Mouse (Mus musculus) macrophage (primary cell): ENCODE results near the gene Mettl7a1. TPM values are rescaled to one million over a fixed set of nuclear protein-coding genes. Genes with fewer than 3 reads are reported as not detected.
A peak's percentile ranks its signal among the peaks of the same experiment; 100 is the strongest.
"Not testable (repeated sequence)": the region's sequence is repeated elsewhere in the genome, so short reads cannot be mapped to it uniquely, and the experiment has no call there.

Experiments used
- H3K27ac ChIP-seq: fragments of 350-480 bp; formaldehyde crosslinking; 2 replicates; pipeline ENCODE4 v1.9.0; 2021
- H3K36me3 ChIP-seq: fragments of 350-480 bp; formaldehyde crosslinking; 2 replicates; pipeline ENCODE4 v1.9.0; 2021; ENCODE audit errors: inconsistent target
- H3K4me3 ChIP-seq: fragments of 350-480 bp; formaldehyde crosslinking; 2 replicates; pipeline ENCODE4 v1.9.0; 2021; ENCODE audit errors: inconsistent target
- H3K79me2 ChIP-seq: fragments of 350-480 bp; formaldehyde crosslinking; 2 replicates; pipeline ENCODE4 v1.9.0; 2021; ENCODE audit errors: inconsistent target
- WGBS: methylation state at CpG from one replicate; pipeline ENCODE4 v1.1.7; 2026; ENCODE audit warnings: inconsistent platforms; ENCODE audit not compliant: missing documents; 5-methylcytosine and 5-hydroxymethylcytosine counted together
- polyA plus RNA-seq: library from polyadenylated mRNA; stranded (reverse); fragments of 250-400 nt; gene quantifications from 3 replicates; pipeline ENCODE4 v1.2.4, GENCODE M21; 2018; ENCODE audit warnings: inconsistent platforms

The Mettl7a1 gene
- polyA plus RNA-seq, 1 experiment from 2014 or later, result 43.2 TPM

- 98% methylated on average over 4 of the region's 4 CpGs for WGBS
- H3K79me2 ChIP-seq, result no peaks in the 10 kb centered on the region
- H3K27ac ChIP-seq, result no peak overlapping the region
- no peaks in the 10 kb centered on the region for H3K36me3 ChIP-seq
- no peak overlapping the region for H3K4me3 ChIP-seq
These were observed 27.5 kb upstream of the Mettl7a1 start for GRCm38 (mm10) chr15:100276403-100276802.

DNA sequence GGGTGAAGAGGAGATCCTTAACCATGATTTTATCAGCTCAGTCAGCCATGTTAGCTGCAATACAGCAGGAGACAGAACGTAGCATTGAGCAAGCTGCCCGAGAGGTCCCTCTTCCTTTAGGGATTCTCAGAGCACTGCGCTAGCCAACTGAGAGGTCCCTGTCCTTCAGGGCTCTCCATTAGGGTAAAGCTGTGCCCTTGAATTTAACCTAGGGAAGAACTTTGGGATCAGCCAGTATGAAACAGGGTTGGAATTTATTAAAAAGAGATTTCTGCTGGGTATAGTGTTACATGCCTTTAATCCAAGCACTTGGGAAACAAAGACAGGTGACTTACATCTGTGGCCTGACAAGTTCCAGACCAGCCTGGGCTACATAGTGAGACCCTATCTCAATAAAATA is 26.4 kb upstream of the Mettl7a1 start:
- Histone ChIP-seq H3K27ac (no peak overlapping the region), H3K79me2 (no peaks in the 10 kb centered on the region), H3K4me3 (no peak overlapping the region), H3K36me3 (no peaks in the 10 kb centered on the region)
- WGBS, result 98% methylated on average over 3 of the region's 3 CpGs

- WGBS, result 95% methylated on average over 20 of the region's 20 CpGs
- Histone ChIP-seq H3K4me3 (no peak within 1 kb of the TSS), H3K79me2 (no peaks in the 10 kb centered on the region), H3K36me3 (no peaks in the 10 kb centered on the region), H3K27ac (no peak within 1 kb of the TSS)
These were observed 23.3 kb upstream of the Mettl7a1 start, which contains the start of gene Tmprss12 for GRCm38 (mm10) chr15:100280626-100281025. TSS of gene Tmprss12 (plus strand) at chr15:100280837.

GRCm38 (mm10) chr15:100288980-100289379 is 15.0 kb upstream of the Mettl7a1 start:
- no peaks in the 10 kb centered on the region for H3K79me2 ChIP-seq
- no peak overlapping the region for H3K27ac ChIP-seq
- WGBS, result 96% methylated on average over 6 of the region's 6 CpGs
- H3K36me3 ChIP-seq, result no peaks in the 10 kb centered on the region
- H3K4me3 ChIP-seq, result no peak overlapping the region

DNA sequence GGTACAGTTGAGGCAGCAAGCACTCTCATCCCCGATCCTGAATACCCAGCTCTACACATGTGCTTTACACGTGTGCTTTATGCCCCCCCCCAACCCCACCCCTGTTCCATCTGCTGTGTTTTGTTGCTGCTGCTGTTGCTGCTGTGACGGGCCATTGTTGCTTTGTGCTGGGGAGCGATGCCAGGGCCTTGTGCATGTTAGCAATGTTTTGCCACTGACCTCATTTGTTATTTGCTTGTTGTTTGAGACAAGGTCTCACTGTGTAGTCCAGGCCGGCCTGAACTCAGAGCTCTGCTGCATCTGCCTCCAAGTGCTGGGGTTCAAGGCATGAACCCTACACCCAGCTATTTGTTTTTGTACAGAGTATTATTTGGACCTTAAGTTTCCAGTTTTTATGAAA is 13.1 kb upstream of the Mettl7a1 start:
- H3K36me3 ChIP-seq, result no peaks in the 10 kb centered on the region
- no peak overlapping the region for H3K4me3 ChIP-seq
- no peak overlapping the region for H3K27ac ChIP-seq
- 87% methylated on average over 5 of the region's 5 CpGs for WGBS
- no peaks in the 10 kb centered on the region for H3K79me2 ChIP-seq

- Histone ChIP-seq H3K79me2 (no peaks in the 10 kb centered on the region), H3K4me3 (no peak overlapping the region), H3K27ac (no peak overlapping the region), H3K36me3 (no peaks in the 10 kb centered on the region)
- 83% methylated on average over 7 of the region's 7 CpGs for WGBS
These were observed 11.6 kb upstream of the Mettl7a1 start for GRCm38 (mm10) chr15:100292326-100292725.

DNA sequence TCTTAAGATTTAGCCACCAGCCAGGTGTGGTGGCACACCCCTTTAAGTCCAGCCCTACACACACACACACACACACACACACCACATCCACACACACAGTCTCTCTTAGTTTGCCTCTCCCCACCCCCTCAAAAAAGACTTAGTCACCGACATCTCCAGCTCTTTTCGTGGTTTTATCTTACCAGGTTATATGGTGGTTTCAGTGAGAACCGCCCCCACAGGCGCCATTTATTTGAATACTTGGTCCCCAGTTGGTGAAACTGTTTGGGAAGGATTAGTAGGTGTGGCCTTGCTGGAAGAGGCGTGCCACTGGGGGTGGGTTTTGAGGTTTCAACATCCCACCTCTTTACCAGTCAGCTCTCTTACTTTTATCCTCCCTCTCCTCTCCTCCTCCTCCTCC is 6.1 kb upstream of the Mettl7a1 start:
- H3K4me3 ChIP-seq, result no peak overlapping the region
- no peaks in the 10 kb centered on the region for H3K79me2 ChIP-seq
- no peaks in the 10 kb centered on the region for H3K36me3 ChIP-seq
- no peak overlapping the region for H3K27ac ChIP-seq
- WGBS, result 90% methylated on average over 5 of the region's 5 CpGs

DNA sequence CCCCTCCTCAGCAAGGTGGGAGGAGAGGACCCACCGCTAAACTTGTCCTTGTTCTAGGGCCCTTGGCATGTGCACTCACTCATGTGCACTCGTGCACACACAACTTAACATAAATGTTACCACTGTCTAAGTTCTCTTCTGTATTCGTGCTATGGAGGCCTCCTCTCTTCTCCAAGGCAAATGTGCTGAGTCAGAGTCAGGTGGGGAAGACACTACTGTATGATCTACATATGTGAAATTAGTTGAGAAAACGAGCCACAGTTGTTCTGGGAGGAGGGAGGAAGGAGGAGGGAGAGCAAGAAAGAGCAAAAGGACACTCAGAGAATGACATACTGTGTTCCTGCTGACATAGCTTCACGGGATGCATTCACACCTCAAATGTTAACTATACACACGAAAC is 3.4 kb upstream of the Mettl7a1 start:
- 69% methylated on average over 6 of the region's 6 CpGs for WGBS
- Histone ChIP-seq H3K79me2 (no peaks in the 10 kb centered on the region; the same call in 1 of the 2 replicates), H3K36me3 (no peaks in the 10 kb centered on the region), H3K4me3 (no peak overlapping the region), H3K27ac (no peak overlapping the region)

DNA sequence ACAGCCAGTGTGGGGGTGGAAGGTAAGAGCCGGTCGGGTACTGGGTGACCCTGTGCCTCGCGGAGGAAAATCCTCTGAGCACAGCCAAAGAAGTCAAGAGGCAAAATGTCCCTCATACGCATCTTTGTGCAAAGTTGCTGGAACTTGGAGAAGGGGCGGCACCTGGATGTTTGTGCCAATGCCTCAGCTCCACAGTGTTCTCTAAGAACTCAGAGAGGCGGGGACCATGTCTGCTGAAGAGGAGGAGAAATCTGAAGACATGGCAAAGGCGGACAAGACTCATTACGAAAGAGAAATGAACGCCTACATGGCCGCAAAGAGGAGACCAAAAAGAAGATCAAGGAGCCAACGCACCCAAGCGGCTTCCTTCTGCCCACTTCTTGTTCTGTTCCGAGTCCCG is 2.4 kb upstream of the Mettl7a1 start:
- H3K36me3 ChIP-seq, result no peaks in the 10 kb centered on the region
- no peak overlapping the region for H3K4me3 ChIP-seq
- 90% methylated on average over 15 of the region's 15 CpGs for WGBS
- H3K79me2 ChIP-seq, result no peaks in the 10 kb centered on the region; the same call in 1 of the 2 replicates
- H3K27ac ChIP-seq, result no peak overlapping the region

DNA sequence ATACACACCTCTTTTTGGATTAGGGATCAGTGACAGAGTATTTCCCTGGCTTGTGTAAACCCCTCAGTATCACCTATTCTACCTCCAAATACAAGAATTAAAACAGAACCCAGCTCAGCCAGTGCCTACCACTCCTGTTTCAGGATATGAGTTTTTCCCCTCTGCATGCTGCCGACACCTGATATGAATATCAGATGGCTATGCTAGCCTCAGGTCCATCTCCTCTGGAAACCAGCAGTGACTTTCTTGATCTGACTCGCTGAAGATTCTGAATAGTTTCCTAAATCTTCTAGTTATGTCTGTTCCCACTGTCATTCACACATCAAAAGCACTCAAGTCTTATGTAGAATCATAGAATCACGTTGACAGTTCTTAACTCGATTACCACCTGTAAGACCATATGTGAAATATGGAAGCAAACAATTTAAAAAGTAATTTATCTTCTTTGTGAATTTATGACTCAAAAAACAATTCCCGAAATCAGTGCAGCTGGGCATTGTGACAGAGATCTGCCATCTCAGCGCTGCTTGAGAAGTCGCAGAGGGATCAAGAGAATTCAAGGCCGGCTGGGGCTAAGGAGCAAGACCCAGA is 417 bp upstream of the Mettl7a1 start:
- H3K79me2 ChIP-seq, result no peaks in the 10 kb centered on the region; the same call in 1 of the 2 replicates
- no peaks in the 10 kb centered on the region for H3K36me3 ChIP-seq
- WGBS, result 11% methylated on average over 7 of the region's 8 CpGs
- peak overlapping the region; percentile 65 for H3K4me3 ChIP-seq
- peak overlapping the region; percentile 87 for H3K27ac ChIP-seq

DNA sequence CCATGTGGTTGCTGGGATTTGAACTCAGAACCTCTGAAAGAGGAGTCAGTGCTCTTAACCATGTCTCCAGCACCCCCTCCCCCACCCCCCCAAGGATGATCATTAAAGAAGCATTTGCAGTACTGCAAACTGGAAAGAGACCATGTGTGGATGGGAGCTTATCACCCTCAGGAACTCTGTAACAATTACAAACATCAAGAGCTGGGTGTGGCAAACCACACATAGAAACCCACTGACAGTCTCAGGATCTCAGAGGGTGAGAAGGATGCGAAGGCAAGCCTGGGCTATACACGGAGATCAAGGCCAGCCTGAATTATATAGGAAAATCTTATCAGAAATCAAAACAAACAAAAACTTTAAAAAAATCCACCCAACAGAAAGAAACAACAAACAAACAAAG is 2.3 kb downstream of the Mettl7a1 start:
- WGBS, result 62% methylated on average over 2 of the region's 2 CpGs
- Histone ChIP-seq H3K36me3 (no peaks in the 10 kb centered on the region), H3K4me3 (no peak overlapping the region), H3K27ac (no peak overlapping the region), H3K79me2 (no peaks in the 10 kb centered on the region; the same call in 1 of the 2 replicates)

DNA sequence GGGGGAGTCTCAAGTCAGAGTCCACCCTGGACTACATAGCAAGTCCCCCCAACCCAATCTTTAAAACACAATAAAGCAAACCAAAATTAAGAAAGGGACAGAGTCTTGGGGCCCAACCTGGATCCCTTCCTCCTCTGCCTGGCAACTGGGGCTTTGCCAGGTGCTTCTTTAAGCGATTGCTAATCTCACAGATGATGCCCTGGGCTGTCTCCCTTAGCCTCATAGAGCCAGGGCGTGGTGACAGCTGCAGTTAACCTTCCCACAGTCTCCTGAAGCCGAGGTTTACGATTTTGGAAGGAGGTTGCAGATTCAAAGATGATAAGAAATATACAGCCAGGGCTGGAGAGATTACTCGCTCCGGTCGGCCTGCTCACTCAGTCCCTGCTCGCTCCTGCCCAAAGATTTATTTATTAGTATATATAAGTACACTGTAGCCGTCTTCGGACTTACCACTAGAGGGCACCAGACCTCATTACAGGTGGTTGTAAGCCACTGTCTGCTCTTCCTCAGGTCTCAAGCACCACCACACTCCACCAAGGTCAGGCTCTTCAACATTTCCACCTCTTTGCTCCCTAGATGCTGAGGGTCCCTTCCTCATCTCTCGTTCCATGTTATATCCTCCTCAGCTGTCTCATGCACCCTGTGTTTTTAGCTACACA is 3.6 kb downstream of the Mettl7a1 start:
- H3K27ac ChIP-seq, H3K4me3 ChIP-seq, H3K79me2 ChIP-seq, H3K36me3 ChIP-seq: not testable (repeated sequence)
- 19% methylated on average over 3 of the region's 11 CpGs for WGBS

- Histone ChIP-seq H3K79me2 (no peaks in the 10 kb centered on the region), H3K36me3 (no peaks in the 10 kb centered on the region), H3K4me3 (no peak overlapping the region), H3K27ac (no peak overlapping the region)
- WGBS, result 6% methylated on average over 2 of the region's 2 CpGs
These were observed 8.4 kb downstream of the Mettl7a1 start for GRCm38 (mm10) chr15:100312346-100312745.

DNA sequence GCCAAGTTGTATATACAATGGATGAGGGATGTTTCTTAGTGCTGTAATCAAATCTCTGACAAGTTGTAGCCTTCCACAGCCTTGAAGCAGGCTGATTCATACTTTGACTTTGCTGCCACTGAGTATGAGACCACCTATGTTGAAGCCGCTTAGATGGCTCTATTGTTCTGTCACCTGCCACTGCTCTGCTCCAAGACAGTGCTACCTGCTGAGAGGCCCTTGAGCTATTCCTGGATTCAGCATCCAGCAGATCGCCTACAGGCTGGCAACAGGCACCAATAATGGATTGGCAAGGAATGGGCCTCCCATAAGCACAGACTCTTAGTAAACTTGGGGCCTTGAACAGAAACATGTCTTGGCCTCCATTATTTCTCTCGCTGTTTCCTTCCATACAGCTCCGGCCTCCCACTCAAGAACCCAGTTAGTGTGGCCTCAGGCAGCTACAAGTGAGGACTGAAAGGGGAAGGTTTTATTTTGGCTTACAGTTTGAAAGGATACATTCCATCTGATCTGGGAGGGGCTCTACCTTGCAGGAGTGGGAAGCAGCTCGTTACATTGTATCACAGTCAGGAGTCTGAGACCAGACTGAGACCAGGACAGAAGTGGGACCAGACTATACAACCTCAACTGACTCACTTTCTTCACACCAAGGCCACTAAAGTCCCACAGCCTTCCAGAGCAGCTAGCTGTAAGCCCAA is 10.7 kb downstream of the Mettl7a1 start:
- H3K79me2 ChIP-seq, result no peaks in the 10 kb centered on the region
- H3K36me3 ChIP-seq, result no peaks in the 10 kb centered on the region
- H3K27ac ChIP-seq, result no peak overlapping the region
- H3K4me3 ChIP-seq, result no peak overlapping the region
- WGBS, result 92% methylated on average over 5 of the region's 5 CpGs

DNA sequence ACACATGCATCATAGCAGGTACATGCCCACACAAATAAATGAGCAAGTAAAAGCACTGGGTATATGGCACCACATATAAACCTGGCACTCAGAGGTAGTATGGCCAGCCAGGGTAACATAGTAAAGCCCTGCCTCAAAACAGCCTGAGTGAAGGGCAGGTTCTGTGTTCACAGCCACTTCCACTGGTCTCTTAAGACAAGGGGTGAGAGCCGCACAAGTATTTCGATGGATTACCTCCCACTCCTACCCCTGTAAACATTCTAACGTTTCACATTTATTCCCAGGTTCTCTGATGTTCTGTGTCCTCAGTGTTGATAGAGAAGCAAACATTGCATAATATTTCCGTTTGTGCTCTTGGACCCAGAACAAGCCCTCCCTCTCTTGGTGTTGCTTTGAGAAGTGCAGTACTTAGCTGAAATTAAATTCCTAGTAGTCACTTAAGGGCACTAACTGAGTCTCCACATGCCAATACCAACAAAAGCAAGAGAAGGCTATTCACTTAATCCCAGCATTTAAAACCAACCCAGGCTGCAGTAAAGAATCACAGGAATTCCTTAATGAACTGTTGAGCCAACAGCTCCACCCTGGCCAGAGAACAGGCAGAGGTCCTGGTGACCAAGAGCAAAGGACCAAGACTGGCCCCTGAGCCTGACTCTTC is 14.2 kb downstream of the Mettl7a1 start:
- H3K27ac ChIP-seq, H3K36me3 ChIP-seq, H3K79me2 ChIP-seq, H3K4me3 ChIP-seq: not testable (repeated sequence)
- WGBS, result 13% methylated on average over 4 of the region's 4 CpGs
